Mouse (Mus musculus) T-helper 1 cell (primary cell): ENCODE results near the gene Atp6ap2.
"Not testable (repeated sequence)": the region's sequence is repeated elsewhere in the genome, so short reads cannot be mapped to it uniquely, and the experiment has no call there.

Source experiments
- in situ Hi-C: fragments of 300-600 bp; cut with MboI, MseI; formaldehyde crosslinking; loops from one replicate; pipeline ENCODE4 v1.15.1; 2025; ENCODE audit warnings: high pct_unique_total_duplicates

The Atp6ap2 gene

DNA sequence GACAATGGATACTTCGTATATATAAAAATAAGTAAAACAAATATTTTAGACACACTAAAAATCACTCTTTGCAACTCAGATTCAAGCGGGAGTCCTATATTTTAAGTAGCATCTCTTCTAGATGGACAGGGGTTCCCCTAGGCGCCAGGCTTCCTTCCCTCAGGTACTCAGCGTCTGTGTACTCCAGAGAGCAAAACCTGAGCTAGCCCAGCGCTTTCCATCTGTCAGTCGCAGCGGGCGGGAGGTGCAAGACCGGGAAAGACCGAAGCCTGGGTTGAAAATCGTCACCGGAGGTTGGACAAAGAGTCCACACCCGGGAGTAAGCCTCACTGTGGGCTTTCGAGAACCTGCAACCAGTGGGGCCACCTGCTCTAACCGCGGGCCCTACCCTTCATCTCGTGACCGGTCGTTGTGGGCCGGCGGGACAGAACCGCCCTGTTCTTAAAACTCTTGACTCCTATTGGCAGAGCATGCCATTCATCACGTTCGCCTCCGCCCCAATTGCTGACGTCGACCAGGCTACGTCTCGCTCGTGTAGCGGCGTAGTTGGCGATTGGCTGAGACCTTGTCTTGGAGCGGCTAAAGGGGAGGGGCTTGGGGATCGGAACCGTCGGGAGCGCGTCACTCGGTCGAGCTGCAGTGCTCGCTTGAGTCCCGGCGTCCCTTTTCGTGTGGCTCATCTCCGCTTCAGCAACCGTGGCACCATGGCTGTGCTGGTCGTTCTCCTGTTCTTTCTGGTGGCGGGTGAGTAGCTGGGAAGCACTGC is at the start of gene Atp6ap2:
Gene Atp6ap2, plus strand, starts transcription at position 610 of the 766 bp plus-strand sequence.
- in situ Hi-C loops: no loop called here

GRCm38 (mm10) chrX:12544417-12544816 is 43.2 kb upstream of the Atp6ap2 start:
- in situ Hi-C loops: no loop called here

DNA sequence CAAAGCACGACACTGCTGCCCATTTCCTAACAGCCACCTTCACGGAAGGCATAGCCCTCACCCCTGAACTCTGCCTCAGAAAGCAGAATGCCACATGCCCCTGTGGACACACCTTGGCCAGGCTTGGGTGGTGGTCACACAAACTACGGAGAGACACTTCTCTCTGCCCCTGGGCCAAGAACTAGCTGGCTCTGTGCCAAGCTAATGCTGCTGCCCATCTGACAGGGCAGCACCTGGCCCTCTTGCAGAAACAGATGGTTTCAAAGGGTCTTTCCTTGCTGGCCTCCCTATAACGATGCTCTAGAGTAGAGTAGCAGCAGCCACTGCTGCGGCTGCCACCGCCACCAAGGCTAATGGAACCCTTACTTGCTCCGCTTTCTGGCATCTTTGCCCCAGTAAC is 30.5 kb upstream of the Atp6ap2 start:
- in situ Hi-C loops: no loop called here

DNA sequence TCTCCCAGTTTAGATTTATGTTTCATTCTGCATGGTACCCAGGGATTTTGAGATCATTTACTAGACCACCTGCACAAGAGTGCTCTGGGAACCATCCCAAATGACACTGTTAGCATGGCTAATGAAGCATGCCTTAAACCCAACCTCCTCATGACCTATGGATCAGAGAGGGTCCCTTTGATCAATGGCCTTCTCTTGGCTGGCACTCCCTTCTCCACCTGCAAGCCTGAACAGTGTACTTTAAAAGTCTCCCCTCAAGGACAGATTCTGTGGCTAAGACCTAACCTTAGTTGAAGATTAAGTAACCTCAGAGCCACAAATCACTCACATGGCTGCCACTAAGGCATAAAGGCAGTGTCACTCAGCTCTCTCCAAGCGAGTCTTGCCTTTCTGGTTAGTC is 16.2 kb upstream of the Atp6ap2 start:
- in situ Hi-C loops: no loop called here

GRCm38 (mm10) chrX:12577936-12578335 is 9.7 kb upstream of the Atp6ap2 start:
- in situ Hi-C loops: no loop called here

DNA sequence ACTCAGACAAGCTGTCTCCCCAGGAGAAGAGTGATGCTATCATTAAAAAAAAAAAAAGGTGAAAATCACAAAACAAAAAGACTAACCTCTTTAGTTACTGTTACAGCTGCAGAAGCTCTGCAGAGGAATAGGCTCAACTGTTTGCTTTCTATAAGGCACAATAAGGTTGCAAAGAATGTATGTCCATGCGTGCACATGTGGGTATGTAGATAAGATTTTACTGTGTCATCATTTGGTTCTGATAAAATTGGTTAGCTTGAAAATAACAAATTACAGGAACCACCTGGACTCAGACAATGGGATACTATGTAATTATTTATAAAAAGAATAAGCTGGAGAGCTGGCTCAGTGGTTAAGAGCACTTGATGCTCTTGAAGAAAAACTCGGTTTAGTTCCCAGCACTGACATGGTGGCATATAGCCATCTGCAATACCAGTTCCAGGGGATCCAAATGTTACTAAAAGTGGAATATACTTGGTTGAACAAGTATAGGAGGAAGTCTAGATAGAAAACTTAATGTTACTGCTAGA is 9.2 kb upstream of the Atp6ap2 start:
- in situ Hi-C loops: no loop called here

DNA sequence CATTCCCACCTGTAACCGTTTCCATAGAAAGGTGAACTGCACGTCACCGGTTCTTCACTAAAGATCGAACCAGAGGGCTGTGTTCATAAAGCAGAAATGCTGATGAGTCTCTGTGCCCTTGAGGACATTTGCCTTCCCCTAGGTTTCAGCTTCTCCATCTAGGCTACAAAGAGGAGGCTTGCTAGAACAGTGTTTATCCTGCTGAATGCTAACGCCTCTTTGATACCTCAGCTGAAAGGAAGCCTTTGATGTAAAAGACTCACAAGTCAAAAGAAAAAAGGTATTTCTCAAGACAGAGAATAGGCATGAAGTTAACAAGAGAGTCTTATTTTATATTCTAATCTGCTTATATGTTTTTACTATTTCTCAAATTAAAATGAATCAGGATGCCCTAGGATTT is 4.3 kb upstream of the Atp6ap2 start:
- in situ Hi-C loops: no loop called here

DNA sequence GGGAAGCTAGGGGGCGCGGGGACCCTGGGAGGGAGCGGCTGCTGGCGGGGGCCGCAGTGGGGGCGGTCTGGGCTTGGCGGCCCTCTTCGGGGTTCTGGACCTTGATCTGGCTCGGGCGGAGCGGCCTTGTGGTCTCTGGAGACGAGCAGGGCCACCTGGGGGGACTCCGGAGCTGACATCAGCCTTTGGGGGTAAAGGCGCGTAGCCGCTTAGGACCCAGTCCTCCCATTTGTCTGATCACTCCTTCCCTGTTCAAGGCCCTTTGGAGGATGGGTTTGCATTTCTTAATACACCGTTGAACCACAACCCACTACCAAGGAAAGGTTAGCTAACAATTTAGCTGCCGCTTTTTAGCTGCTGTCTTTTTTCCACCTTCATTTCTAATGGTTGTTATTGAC is 356 bp downstream of the Atp6ap2 start:
- in situ Hi-C loops: no loop called here

DNA sequence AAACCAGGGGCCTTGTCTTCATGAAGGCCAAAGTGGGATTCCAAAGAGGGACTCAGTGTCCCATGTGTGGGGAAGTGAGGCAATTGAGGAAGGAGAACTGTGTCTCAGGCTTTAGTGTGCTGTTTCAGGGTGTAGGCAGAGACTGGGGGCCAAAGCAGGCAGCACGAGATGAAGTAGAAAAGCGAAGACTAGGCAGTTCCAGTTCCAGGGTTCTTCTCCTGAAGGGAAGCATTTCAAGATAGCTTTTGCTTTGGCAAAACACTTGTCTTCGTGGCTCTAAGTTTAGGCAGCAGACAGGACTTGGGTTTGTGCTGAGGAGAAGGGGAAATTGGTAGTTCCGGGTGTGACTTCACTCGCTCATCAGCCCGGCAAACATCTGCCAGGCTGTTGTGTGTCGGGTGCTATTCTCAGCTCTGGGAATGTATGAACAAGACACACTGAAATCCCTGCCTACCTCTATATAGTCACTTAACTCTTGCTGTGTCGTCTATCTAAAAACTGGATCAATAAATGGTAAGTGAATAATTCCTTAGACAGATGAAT is 3.9 kb downstream of the Atp6ap2 start:
- in situ Hi-C loops: no loop called here

- in situ Hi-C loops: no loop called here
Observed at GRCm38 (mm10) chrX:12592011-12592410, 4.4 kb downstream of the Atp6ap2 start.

- in situ Hi-C loops: no loop called here
Observed at GRCm38 (mm10) chrX:12593824-12594223, 6.2 kb downstream of the Atp6ap2 start.

- in situ Hi-C loops: not testable (repeated sequence)
Observed at GRCm38 (mm10) chrX:12610541-12610940, 22.9 kb downstream of the Atp6ap2 start.

DNA sequence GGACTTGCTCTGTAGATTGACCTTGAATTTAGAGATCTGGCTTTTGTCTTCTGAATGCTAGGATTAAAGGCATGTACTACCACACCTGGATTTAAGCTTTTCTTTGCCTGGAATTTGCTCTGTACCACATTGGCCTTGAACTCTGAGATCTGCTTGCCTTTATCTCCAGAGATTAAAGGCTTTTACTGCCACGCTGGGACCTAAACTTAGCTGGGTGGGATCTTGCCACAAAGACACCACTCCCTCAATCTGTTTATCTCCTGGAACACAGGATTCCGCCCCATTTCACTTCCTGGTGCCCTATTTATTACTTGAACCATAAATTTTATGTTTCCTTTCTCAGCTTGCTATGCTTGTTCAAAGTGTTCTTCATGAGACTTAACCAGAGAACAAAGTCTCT is 23.6 kb downstream of the Atp6ap2 start:
- in situ Hi-C loops: no loop called here

DNA sequence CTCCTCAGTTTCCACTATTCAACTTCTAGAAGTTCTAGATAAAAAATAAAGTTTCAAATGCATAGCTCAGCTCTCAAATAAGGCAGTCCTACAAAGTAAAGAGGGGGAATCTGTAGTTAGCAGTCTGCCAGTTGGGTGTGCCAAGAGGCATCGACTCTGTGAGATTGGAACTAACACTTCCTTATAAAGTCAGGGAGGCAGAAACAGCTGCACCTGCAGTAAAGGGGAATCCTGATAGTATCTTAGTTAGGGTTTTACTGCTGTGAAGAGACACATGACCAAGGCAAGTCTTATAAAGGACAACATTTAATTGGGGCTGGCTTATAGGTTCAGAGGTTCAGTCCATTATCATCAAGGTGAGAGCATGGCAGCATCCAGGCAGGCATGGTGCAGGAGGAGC is 24.8 kb downstream of the Atp6ap2 start:
- in situ Hi-C loops: not testable (repeated sequence)

GRCm38 (mm10) chrX:12625131-12625530 is 37.5 kb downstream of the Atp6ap2 start:
- in situ Hi-C loops: no loop called here

- in situ Hi-C loops: no loop called here
Observed at GRCm38 (mm10) chrX:12644976-12645375, 57.4 kb downstream of the Atp6ap2 start.

GRCm38 (mm10) chrX:12645531-12646304 is 58.1 kb downstream of the Atp6ap2 start:
- in situ Hi-C loops: no loop called here

DNA sequence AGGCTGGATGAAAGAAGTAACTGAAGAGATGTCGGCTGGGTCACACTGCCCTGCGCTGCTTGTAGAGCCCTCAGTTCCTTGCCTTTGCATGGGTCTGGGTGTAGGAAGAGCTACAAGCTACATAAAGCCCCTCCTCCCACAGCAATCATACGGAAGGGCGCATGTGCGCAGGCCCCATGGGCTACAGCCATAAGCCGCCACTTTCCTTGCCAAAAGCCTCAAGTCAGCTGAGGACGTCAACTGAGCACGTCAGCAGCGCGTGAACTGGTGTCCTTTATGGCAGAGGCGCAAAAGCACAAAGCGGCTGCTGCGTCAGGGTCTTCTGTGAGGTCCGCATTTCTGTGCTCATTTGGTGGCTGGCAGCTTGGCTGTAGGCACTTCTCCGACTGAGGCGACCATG is 64.3 kb downstream of the Atp6ap2 start:
- in situ Hi-C loops: no loop called here

- in situ Hi-C loops: no loop called here
Observed at GRCm38 (mm10) chrX:12653879-12654278, 66.3 kb downstream of the Atp6ap2 start.
